Mouse (Mus musculus) cerebellum, adult 2 months (tissue): ENCODE data around the gene Fam20c.

Experiments
- CTCF ChIP-seq: fragments of 200-500 bp; IDR thresholded peaks from 2 replicates; pipeline ENCODE4 v1.5.1; 2011; ENCODE audit warnings: low read depth, mild to moderate bottlenecking, control low read depth, low read length, moderate library complexity, borderline replicate concordance; ENCODE audit not compliant: insufficient read depth
- POLR2A ChIP-seq: fragments of 200-500 bp; IDR thresholded peaks from 2 replicates; pipeline ENCODE4 v1.6.1; 2011; ENCODE audit warnings: low read length, control low read depth, borderline replicate concordance; ENCODE audit not compliant: insufficient read depth

DNA sequence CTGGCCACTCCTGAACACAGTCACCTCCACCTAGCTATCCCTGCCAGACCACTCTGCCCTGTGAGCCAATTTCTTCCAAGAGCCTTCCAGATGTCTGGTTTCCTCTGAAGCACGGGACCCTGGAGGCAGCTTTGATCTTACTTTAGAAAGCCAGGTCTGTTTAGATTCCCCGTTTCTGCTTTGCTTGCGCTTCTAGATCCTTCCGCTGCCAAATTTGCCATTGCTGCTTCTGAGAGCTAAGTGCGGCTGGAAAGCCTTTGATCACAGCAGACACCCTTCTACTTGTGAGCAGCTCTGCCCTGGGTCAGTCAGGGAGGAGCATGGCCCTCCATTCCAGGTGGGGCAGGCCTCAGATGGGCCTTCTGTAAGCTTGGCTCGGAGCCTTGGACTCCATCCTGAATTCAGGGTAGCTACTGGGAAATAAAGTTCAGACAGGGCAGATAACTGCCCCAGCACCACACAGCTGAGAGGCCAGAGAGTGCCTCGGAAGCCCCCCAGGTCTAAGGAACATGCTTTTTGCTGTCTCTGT is 47.3 kb downstream of the Fam20c start:
- TF ChIP-seq CTCF (no peak), POLR2A (no peak)
